Mouse (Mus musculus) ES-E14 (cell line): ENCODE results near the gene Tmem108. TPM values are rescaled to one million over a fixed set of nuclear protein-coding genes. Genes with fewer than 3 reads are reported as not detected.

Experiments
- DNase-seq: peaks from one replicate; pipeline ENCODE4 v3.0.0-alpha.2; 2013; ENCODE audit warnings: low read depth, low spot score
- H3K27ac ChIP-seq: 2 replicates; pipeline ENCODE4 v1.5.1; 2012; ENCODE audit warnings: low read depth, mild to moderate bottlenecking, low read length, moderate library complexity, mixed read lengths; ENCODE audit not compliant: poor library complexity, insufficient read depth, severe bottlenecking
- H3K36me3 ChIP-seq: 2 replicates; pipeline ENCODE4 v1.6.1; 2012; ENCODE audit warnings: mild to moderate bottlenecking, low read length, moderate library complexity, mixed read lengths; ENCODE audit not compliant: control insufficient read depth, poor library complexity, insufficient read depth, severe bottlenecking
- H3K4me1 ChIP-seq, 2 experiments: fragments of 150-350 bp in 1 of 2; sonication (generic) in 1 of 2; 2 replicates each; pipeline ENCODE4 v1.6.1; 2012; ENCODE audit warnings: low read length in 2 of 2, mild to moderate bottlenecking in 1 of 2, mixed read lengths in 1 of 2; ENCODE audit not compliant: control insufficient read depth in 2 of 2, insufficient read depth in 2 of 2, poor library complexity in 1 of 2
- H3K4me3 ChIP-seq, 2 experiments: fragments of 150-350 bp in 1 of 2; sonication (generic) in 1 of 2; 2 replicates each; pipeline ENCODE4 v1.5.1; 2012; ENCODE audit warnings: low read length in 2 of 2, low read depth in 1 of 2, mild to moderate bottlenecking in 1 of 2, mixed read lengths in 1 of 2; ENCODE audit not compliant: insufficient read depth in 1 of 2, poor library complexity in 1 of 2, severe bottlenecking in 1 of 2
- H3K9ac ChIP-seq: 2 replicates; pipeline ENCODE4 v1.6.1; 2012; ENCODE audit warnings: low read depth, mild to moderate bottlenecking, low read length, mixed read lengths; ENCODE audit not compliant: poor library complexity, insufficient read depth, severe bottlenecking
- H3K9me3 ChIP-seq: fragments of 150-350 bp; sonication (generic); 2 replicates; pipeline ENCODE4 v1.6.1; 2012; ENCODE audit warnings: low read depth, mild to moderate bottlenecking, low read length; ENCODE audit not compliant: control insufficient read depth, insufficient read depth
- CHD2 ChIP-seq: IDR thresholded peaks from 2 replicates; pipeline ENCODE4 v1.6.1; 2014; ENCODE audit warnings: mild to moderate bottlenecking, low read depth, low read length, inconsistent platforms
- HCFC1 ChIP-seq: IDR thresholded peaks from 2 replicates; pipeline ENCODE4 v1.6.1; 2012; ENCODE audit warnings: low read length, inconsistent platforms, borderline replicate concordance; ENCODE audit not compliant: insufficient read depth
- MAFK ChIP-seq: IDR thresholded peaks from 2 replicates; pipeline ENCODE4 v1.6.1; 2014; ENCODE audit warnings: mild to moderate bottlenecking, low read depth, low read length, inconsistent platforms; ENCODE audit not compliant: insufficient read depth
- ZC3H11A ChIP-seq: IDR thresholded peaks from 2 replicates; pipeline ENCODE4 v1.6.1; 2012; ENCODE audit warnings: low read depth, mild to moderate bottlenecking, inconsistent platforms, low read length, borderline replicate concordance
- ZNF384 ChIP-seq: IDR thresholded peaks from 2 replicates; pipeline ENCODE4 v1.6.1; 2012; ENCODE audit warnings: low read depth, low read length, inconsistent platforms
- in situ Hi-C, 2 experiments: fragments of 600-800 bp; cut with MboI; formaldehyde crosslinking; loops; one replicate each; pipeline ENCODE4 v1.15.1; 2025; ENCODE audit warnings: low sequenced_read_pairs in 2 of 2, inconsistent platforms in 1 of 2; ENCODE audit not compliant: unreplicated experiment in 2 of 2
- total RNA-seq: library from RNA; depleted of rRNA; stranded (reverse); fragments of 300-350 nt; gene quantifications from 2 replicates; pipeline ENCODE4 v1.2.3, GENCODE M21; 2012

Tmem108 gene
- total RNA-seq, 1 experiment, result 3.1 TPM

DNA sequence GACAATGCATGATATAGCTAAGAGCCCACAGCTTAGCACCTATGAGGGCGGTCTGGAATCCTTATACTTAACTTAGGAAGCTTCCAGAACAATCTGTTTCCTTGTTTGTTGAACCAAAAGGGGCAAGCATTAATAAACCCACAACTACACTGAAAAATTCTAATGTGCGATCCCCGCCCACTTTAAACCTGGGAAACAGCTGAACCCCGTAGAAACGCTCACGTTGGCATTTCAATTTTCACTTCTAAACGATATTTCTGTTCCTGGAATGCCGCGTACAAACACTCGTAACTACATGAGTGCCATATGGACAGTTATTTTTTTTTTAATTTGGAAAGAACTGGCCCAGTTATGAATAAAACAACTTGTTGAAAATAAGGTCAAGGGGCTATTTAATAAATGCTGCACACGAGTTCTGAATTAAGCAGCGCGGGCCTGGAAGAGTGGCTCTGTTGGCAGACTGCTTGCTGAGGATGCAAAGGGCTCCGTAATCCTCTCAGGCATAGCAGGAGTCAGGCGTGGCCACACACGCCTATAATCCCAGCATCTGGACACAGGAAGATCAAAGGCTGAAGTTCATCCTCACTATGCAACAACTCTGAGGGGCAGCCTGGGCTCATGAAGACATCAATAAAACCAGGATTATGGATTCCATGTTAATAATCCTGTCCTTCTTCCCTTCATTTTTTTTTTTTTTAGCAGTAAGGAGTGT, 34.7 kb downstream of the Tmem108 start:
- H3K9ac ChIP-seq, result no peak overlapping the region
- H3K36me3 ChIP-seq, result no peaks in the 10 kb centered on the region
- no peak overlapping the region for H3K4me3 ChIP-seq
- peaks cover 0 to 2% of the 10 kb centered on the region in 2 experiments; a peak in 1 of 4 replicates for H3K4me1 ChIP-seq
- no peak for TF ChIP-seq ZC3H11A
- no peak for TF ChIP-seq HCFC1
- no peak for TF ChIP-seq MAFK
- no peak for TF ChIP-seq CHD2
- TF ChIP-seq ZNF384, result no peak
- no peak overlapping the region for H3K27ac ChIP-seq
- no peaks in the 10 kb centered on the region for H3K9me3 ChIP-seq
- DNase-seq, result no peak
- in situ Hi-C loops, result no loop called here

DNA sequence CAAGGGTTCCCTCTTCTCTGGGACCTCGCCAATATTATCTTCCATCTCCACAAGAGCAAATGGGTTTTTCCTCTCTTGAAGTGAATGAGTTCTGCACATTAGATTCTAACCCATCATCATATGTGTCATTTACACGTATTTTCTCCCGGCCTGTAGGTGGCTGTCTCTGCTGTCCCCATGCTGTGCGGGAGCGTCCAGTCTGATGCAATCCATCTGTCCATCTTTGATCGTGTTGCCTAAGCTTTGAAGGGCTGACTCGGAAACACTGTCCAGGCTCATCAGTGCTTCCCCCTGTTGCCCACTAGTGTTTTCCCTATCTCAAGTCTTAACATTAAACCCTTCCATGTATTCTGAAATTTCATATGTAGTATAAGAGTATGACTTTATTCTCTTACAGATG, 36.1 kb downstream of the Tmem108 start:
- no peaks in the 10 kb centered on the region for H3K9me3 ChIP-seq
- TF ChIP-seq ZNF384 (no peak), MAFK (no peak), CHD2 (no peak)
- in situ Hi-C loops, result no loop called here

DNA sequence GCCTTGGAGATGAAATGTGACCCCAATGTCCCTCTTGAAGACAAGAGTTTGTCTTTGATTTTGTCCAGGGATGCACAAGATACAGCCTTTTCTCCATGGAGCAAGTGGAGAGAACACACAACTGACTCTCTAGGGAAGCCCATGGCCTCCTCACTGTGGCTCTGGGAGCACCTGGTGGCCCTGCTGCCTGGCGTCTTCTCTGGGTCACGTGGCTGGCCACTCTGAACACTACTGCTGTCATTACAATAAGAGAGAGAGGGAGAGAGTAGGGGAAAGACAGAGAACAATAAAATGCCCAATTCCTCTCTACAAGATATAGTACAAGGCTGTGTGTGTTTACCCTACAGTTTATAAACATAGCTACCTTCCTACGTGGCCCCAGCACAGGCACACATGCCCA, 40.2 kb downstream of the Tmem108 start:
- no peak for DNase-seq
- no peak for TF ChIP-seq HCFC1
- no peak for TF ChIP-seq ZNF384
- TF ChIP-seq MAFK, result no peak
- TF ChIP-seq CHD2, result no peak
- TF ChIP-seq ZC3H11A, result no peak
- H3K4me3 ChIP-seq, result no peak overlapping the region
- no peaks in the 10 kb centered on the region for H3K9me3 ChIP-seq
- H3K4me1 ChIP-seq, result peaks cover 0 to 2% of the 10 kb centered on the region in 2 experiments; a peak in 1 of 4 replicates
- no peaks in the 10 kb centered on the region for H3K36me3 ChIP-seq
- H3K27ac ChIP-seq, result no peak overlapping the region
- H3K9ac ChIP-seq, result no peak overlapping the region
- in situ Hi-C loops, result no loop called here

More for the DNA sequence above, 36.1 kb downstream of the Tmem108 start:
- Histone ChIP-seq H3K9ac (no peak overlapping the region), H3K4me1 (peaks cover 0 to 2% of the 10 kb centered on the region in 2 experiments; a peak in 1 of 4 replicates), H3K27ac (no peak overlapping the region), H3K36me3 (no peaks in the 10 kb centered on the region), H3K4me3 (no peak overlapping the region)
- no peak for DNase-seq

DNA sequence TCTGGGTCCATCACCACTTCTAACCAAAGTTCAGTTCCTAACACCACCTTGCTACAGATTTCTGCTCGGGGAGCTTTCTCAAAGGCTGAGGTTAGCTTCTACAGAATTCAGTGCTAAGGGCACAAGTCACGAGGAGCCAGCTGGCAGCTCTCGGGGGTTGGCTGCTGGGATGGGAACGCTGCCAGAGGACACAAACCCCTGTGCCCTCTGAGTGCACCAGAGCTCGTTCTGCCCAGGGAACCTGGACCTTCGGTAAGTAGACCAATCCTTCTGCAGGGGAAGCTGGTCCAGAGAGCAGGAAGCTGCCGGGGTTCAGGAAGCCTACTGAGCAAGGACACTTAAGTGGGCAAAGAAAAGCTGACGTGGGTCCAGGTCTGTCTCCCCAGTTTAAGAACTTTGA, 40.6 kb downstream of the Tmem108 start:
- DNase-seq, result no peak
- in situ Hi-C loops, result no loop called here
- H3K9me3 ChIP-seq, result no peaks in the 10 kb centered on the region
- H3K9ac ChIP-seq, result no peak overlapping the region
- no peaks in the 10 kb centered on the region for H3K36me3 ChIP-seq
- H3K27ac ChIP-seq, result no peak overlapping the region
- peaks cover 0 to 2% of the 10 kb centered on the region in 2 experiments; a peak in 1 of 4 replicates for H3K4me1 ChIP-seq
- TF ChIP-seq CHD2 (no peak), MAFK (no peak), ZNF384 (no peak), HCFC1 (no peak), ZC3H11A (no peak)
- H3K4me3 ChIP-seq, result no peak overlapping the region

DNA sequence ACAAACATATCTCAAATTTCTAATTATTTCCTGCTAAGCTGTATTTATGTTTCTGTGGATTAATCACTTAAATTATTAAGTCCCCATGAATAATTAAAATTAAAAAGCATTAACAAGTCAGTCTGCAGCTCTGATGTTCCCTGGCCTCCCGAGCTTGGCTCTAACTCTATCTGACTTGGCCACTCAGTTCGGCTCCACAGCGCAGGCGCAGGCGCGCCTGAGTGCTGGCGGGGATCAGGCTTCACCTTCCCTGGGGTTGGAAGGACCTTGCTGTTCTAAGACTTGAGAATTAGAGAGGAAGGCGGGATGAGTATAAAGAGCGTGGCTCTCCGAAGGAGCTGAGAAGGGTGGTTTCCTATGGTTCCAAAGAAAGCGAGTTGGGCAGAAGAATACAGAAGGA, 41.6 kb downstream of the Tmem108 start:
- TF ChIP-seq ZNF384 (no peak), ZC3H11A (no peak), CHD2 (no peak), HCFC1 (no peak), MAFK (no peak)
- DNase-seq, result no peak
- H3K27ac ChIP-seq, result no peak overlapping the region
- in situ Hi-C loops, result no loop called here
- H3K4me1 ChIP-seq, result peaks cover 0 to 2% of the 10 kb centered on the region in 2 experiments; a peak in 1 of 4 replicates
- H3K36me3 ChIP-seq, result no peaks in the 10 kb centered on the region
- H3K4me3 ChIP-seq, result peak overlapping the region; percentile 8 to 22; a peak in 2 of 4 replicates
- H3K9me3 ChIP-seq, result no peaks in the 10 kb centered on the region
- no peak overlapping the region for H3K9ac ChIP-seq
